Mouse (Mus musculus): ENCODE data around the gene Rgs16. TPM values are rescaled to one million over a fixed set of nuclear protein-coding genes. Genes with fewer than 3 reads are reported as not detected.
"Not testable (repeated sequence)": the region's sequence is repeated elsewhere in the genome, so short reads cannot be mapped to it uniquely, and the experiment has no call there.

Rgs16 gene
- polyA plus RNA-seq, 1 experiment from 2014 or later = 1.7 TPM

DNA sequence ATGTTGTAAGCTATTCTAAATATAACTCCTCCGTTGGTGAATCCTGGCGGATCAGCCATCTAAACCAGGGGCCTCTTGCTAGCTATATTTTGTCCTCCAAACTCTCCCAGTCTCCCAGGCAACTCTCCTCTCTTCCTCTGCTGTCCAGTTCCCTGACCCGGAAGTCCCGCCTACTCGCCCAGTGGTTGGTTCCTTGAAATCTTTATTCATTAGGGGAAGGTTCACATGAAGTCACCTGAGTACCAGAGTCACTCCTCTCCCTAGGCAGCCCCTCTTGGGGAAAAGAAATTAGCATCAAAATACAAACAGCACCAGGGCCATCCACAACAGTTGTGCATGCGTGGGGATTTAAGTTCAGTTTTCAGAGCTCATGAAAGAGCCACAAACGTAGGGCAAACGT is 26.1 kb downstream of the Rgs16 start:
- Histone ChIP-seq H3K4me3 (no peak overlapping the region), H3K9ac (no peak overlapping the region), H3K4me2 (no peak overlapping the region), H3K27ac (no peak overlapping the region), H3K27me3 (no peaks in the 10 kb centered on the region), H3K36me3 (no peaks in the 10 kb centered on the region), H3K9me3 (no peaks in the 10 kb centered on the region), H3K4me1 (no peaks in the 10 kb centered on the region)
- 53% methylated on average over 8 of the region's 8 CpGs for WGBS
- ATAC-seq (ENCODE audit: borderline replicate concordance, extremely low read depth, low FRiP score, low TSS enrichment) = no peak

DNA sequence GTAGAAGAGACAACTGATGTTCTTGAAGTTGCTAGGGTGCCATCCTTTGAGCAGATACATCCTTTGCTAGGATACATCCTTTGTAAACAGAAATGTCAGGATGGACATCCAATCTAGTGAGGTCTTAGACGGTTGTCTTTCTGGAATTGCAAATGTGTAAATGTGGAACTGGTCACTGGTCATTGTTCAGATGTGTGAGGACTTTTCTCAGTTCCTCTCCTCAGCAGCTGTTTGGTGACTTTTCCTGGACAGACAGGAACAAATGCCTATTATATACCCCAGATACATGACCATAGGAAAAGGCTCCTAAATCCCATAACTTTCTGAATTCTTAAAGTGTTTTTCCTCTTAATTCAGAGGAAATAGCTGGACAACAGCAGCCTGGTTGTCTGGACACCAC is 27.1 kb downstream of the Rgs16 start:
- WGBS = 80% methylated on average over 1 of the region's 1 CpGs
- Histone ChIP-seq H3K4me3 (no peak overlapping the region), H3K27me3 (no peaks in the 10 kb centered on the region), H3K9ac (no peak overlapping the region), H3K27ac (no peak overlapping the region), H3K9me3 (no peaks in the 10 kb centered on the region), H3K36me3 (no peaks in the 10 kb centered on the region), H3K4me2 (no peak overlapping the region), H3K4me1 (no peaks in the 10 kb centered on the region)
- ATAC-seq (ENCODE audit: borderline replicate concordance, extremely low read depth, low FRiP score, low TSS enrichment) = no peak

GRCm38 (mm10) chr1:153768465-153768864 is 28.3 kb downstream of the Rgs16 start:
- 73% methylated on average over 5 of the region's 5 CpGs for WGBS
- no peaks in the 10 kb centered on the region for H3K9me3 ChIP-seq
- no peak overlapping the region for H3K9ac ChIP-seq
- H3K4me1 ChIP-seq = no peaks in the 10 kb centered on the region
- H3K4me3 ChIP-seq = no peak overlapping the region
- no peak overlapping the region for H3K27ac ChIP-seq
- no peak overlapping the region for H3K4me2 ChIP-seq
- no peaks in the 10 kb centered on the region for H3K36me3 ChIP-seq
- ATAC-seq (ENCODE audit: borderline replicate concordance, extremely low read depth, low FRiP score, low TSS enrichment) = no peak
- H3K27me3 ChIP-seq = no peaks in the 10 kb centered on the region

- not testable (repeated sequence) for H3K4me1 ChIP-seq; H3K9me3 ChIP-seq; H3K36me3 ChIP-seq; H3K27ac ChIP-seq; ATAC-seq (ENCODE audit: borderline replicate concordance, extremely low read depth, low FRiP score, low TSS enrichment); H3K27me3 ChIP-seq; H3K9ac ChIP-seq; H3K4me2 ChIP-seq; H3K4me3 ChIP-seq
- 47% methylated on average over 6 of the region's 6 CpGs for WGBS
These were observed 29.4 kb downstream of the Rgs16 start for GRCm38 (mm10) chr1:153769571-153769970.

GRCm38 (mm10) chr1:153769998-153770775 is 30.0 kb downstream of the Rgs16 start:
- 54% methylated on average over 10 of the region's 10 CpGs for WGBS
- H3K4me3 ChIP-seq = no peak overlapping the region
- H3K36me3 ChIP-seq = no peaks in the 10 kb centered on the region
- H3K9me3 ChIP-seq = no peaks in the 10 kb centered on the region
- H3K27ac ChIP-seq = no peak overlapping the region
- no peak for ATAC-seq (ENCODE audit: borderline replicate concordance, extremely low read depth, low FRiP score, low TSS enrichment)
- H3K4me1 ChIP-seq = no peaks in the 10 kb centered on the region
- no peak overlapping the region for H3K9ac ChIP-seq
- no peak overlapping the region for H3K4me2 ChIP-seq
- no peaks in the 10 kb centered on the region for H3K27me3 ChIP-seq

DNA sequence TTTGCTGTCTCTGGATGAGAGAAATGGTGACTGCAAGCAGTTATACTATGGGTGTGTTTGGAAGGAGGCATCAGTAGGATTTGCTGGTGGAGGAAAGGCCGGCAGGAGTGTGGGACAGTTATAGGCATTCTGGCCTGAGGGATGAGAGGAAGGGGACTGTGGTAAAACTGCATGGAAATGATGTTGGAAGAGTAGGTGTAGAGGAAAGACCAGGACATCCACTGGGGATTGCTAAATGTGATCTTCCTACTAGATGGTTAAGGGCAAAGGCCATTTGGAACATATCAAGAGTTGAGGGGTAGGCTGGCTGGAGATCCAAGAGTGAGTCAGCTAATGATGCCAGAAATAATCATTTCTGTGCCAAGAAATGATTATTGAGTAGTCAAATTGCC is 30.6 kb downstream of the Rgs16 start:
- 90% methylated on average over 1 of the region's 1 CpGs for WGBS
- Histone ChIP-seq H3K4me2 (no peak overlapping the region), H3K36me3 (no peaks in the 10 kb centered on the region), H3K4me1 (no peaks in the 10 kb centered on the region), H3K27ac (no peak overlapping the region), H3K27me3 (no peaks in the 10 kb centered on the region), H3K9me3 (no peaks in the 10 kb centered on the region), H3K4me3 (no peak overlapping the region), H3K9ac (no peak overlapping the region)
- no peak for ATAC-seq (ENCODE audit: borderline replicate concordance, extremely low read depth, low FRiP score, low TSS enrichment)

- Histone ChIP-seq H3K36me3 (no peaks in the 10 kb centered on the region), H3K27me3 (no peaks in the 10 kb centered on the region), H3K4me3 (no peak overlapping the region), H3K4me1 (no peaks in the 10 kb centered on the region), H3K9ac (no peak overlapping the region), H3K9me3 (no peaks in the 10 kb centered on the region), H3K4me2 (no peak overlapping the region), H3K27ac (no peak overlapping the region)
- ATAC-seq (ENCODE audit: borderline replicate concordance, extremely low read depth, low FRiP score, low TSS enrichment) = no peak
- WGBS = 80% methylated on average over 6 of the region's 6 CpGs
These were observed 35.0 kb downstream of the Rgs16 start for GRCm38 (mm10) chr1:153775174-153775573.

- H3K4me2 ChIP-seq = no peak overlapping the region
- no peaks in the 10 kb centered on the region for H3K27me3 ChIP-seq
- H3K36me3 ChIP-seq = no peaks in the 10 kb centered on the region
- H3K27ac ChIP-seq = no peak overlapping the region
- no peaks in the 10 kb centered on the region for H3K4me1 ChIP-seq
- WGBS = 80% methylated on average over 7 of the region's 7 CpGs
- H3K9ac ChIP-seq = no peak overlapping the region
- ATAC-seq (ENCODE audit: borderline replicate concordance, extremely low read depth, low FRiP score, low TSS enrichment) = no peak
- H3K4me3 ChIP-seq = no peak overlapping the region
- no peaks in the 10 kb centered on the region for H3K9me3 ChIP-seq
These were observed 36.1 kb downstream of the Rgs16 start for GRCm38 (mm10) chr1:153776257-153776656.

DNA sequence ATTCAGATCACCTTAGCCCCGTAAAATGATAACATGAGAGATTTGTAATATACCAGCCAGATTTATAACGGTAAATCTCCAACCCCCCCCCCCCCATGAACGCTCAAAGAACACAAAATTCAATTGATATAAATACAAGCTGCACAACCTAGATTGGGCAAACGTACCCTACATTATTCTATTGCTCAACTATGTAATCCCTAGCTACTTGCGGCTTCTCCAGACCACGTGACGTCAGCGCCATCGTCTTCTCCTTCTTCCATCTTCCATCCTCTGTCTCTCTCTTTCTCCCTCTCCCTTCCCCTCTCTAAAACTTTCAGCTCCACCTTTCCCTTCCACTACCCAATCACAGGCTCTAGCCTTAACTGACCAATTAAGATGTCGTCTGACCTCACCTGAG is 38.1 kb downstream of the Rgs16 start:
- WGBS = 88% methylated on average over 10 of the region's 10 CpGs
- Histone ChIP-seq H3K4me3 (no peak overlapping the region), H3K4me2 (no peak overlapping the region), H3K4me1 (no peaks in the 10 kb centered on the region), H3K9me3 (no peaks in the 10 kb centered on the region), H3K27me3 (no peaks in the 10 kb centered on the region), H3K36me3 (no peaks in the 10 kb centered on the region), H3K9ac (no peak overlapping the region), H3K27ac (no peak overlapping the region)
- no peak for ATAC-seq (ENCODE audit: borderline replicate concordance, extremely low read depth, low FRiP score, low TSS enrichment)

GRCm38 (mm10) chr1:153783339-153783738 is 43.2 kb downstream of the Rgs16 start:
- Histone ChIP-seq H3K27me3 (no peaks in the 10 kb centered on the region), H3K4me2 (no peak overlapping the region), H3K4me1 (no peaks in the 10 kb centered on the region), H3K36me3 (no peaks in the 10 kb centered on the region), H3K9me3 (no peaks in the 10 kb centered on the region), H3K27ac (no peak overlapping the region), H3K4me3 (no peak overlapping the region), H3K9ac (no peak overlapping the region)
- ATAC-seq (ENCODE audit: borderline replicate concordance, extremely low read depth, low FRiP score, low TSS enrichment) = no peak
- 33% methylated on average over 1 of the region's 1 CpGs for WGBS

DNA sequence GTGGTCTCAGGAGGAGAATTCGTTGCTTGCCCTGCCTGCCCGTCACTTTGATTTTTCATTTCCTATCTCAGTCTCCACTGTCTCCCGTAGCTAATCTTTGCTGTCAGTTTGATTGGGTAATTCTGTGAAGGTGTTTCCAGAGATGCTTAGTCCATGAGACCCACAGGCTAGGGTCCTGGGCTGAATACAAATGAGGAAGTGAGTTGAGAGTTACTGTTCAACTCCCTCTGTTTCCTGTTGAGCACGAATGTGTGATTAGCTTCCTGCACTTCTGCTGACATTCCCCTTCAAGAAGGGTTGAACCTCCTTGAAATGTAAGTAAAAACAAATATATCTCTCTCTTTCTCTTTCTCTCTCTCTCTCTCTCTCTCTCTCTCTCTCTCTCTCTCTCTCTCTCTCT is 45.5 kb downstream of the Rgs16 start:
- Histone ChIP-seq H3K4me1 (no peaks in the 10 kb centered on the region), H3K27me3 (no peaks in the 10 kb centered on the region), H3K4me3 (no peak overlapping the region), H3K4me2 (no peak overlapping the region), H3K9ac (no peak overlapping the region), H3K9me3 (no peaks in the 10 kb centered on the region), H3K36me3 (no peaks in the 10 kb centered on the region), H3K27ac (no peak overlapping the region)
- no peak for ATAC-seq (ENCODE audit: borderline replicate concordance, extremely low read depth, low FRiP score, low TSS enrichment)
- WGBS = 58% methylated on average over 4 of the region's 4 CpGs

GRCm38 (mm10) chr1:153790708-153791107 is 50.6 kb downstream of the Rgs16 start:
- Histone ChIP-seq H3K4me1 (no peaks in the 10 kb centered on the region), H3K4me2 (no peak overlapping the region), H3K4me3 (no peak overlapping the region), H3K27me3 (no peaks in the 10 kb centered on the region), H3K9me3 (no peaks in the 10 kb centered on the region), H3K27ac (no peak overlapping the region), H3K36me3 (no peaks in the 10 kb centered on the region), H3K9ac (no peak overlapping the region)
- ATAC-seq (ENCODE audit: borderline replicate concordance, extremely low read depth, low FRiP score, low TSS enrichment) = no peak
- 50% methylated on average over 2 of the region's 2 CpGs for WGBS

DNA sequence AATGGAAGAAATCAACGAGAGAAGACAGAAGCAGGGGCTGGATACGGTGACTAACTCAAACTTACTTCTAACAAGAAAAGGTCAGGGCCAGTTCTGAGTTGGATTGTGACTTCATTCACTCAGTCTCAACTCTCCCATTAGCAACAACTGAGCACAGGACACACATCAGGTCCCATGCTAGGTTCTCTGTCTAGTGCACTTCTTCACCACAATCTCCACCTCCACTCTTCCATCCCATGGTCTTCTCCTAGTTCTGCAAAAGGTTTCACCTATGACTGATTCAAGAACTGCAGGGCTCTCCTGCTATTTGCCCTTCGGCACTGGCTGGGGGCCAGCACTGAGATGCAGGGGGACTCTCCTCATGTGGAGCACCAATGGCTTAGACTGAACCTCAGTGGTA is 54.1 kb downstream of the Rgs16 start:
- H3K36me3 ChIP-seq = no peaks in the 10 kb centered on the region
- H3K4me2 ChIP-seq = no peak overlapping the region
- no peak overlapping the region for H3K9ac ChIP-seq
- WGBS = 84% methylated on average over 3 of the region's 3 CpGs
- no peaks in the 10 kb centered on the region for H3K27me3 ChIP-seq
- no peak overlapping the region for H3K27ac ChIP-seq
- no peaks in the 10 kb centered on the region for H3K4me1 ChIP-seq
- no peak overlapping the region for H3K4me3 ChIP-seq
- no peaks in the 10 kb centered on the region for H3K9me3 ChIP-seq
- no peak for ATAC-seq (ENCODE audit: borderline replicate concordance, extremely low read depth, low FRiP score, low TSS enrichment)
